Mouse (Mus musculus) common myeloid progenitor, adult 5-6 weeks (primary cell): ENCODE results near the gene Dnaic1. TPM values are rescaled to one million over a fixed set of nuclear protein-coding genes. Genes with fewer than 3 reads are reported as not detected.

Source experiments
- ATAC-seq: replicated peaks from 2 replicates; pipeline ENCODE4 v1.8.0; 2016; ENCODE audit warnings: low read depth, mild to moderate bottlenecking, moderate TSS enrichment, inconsistent platforms; ENCODE audit not compliant: poor library complexity, severe bottlenecking
- total RNA-seq: library from RNA; stranded (forward); fragments of 200-1000, 187-1606 nt; gene quantifications from 2 replicates; pipeline ENCODE4 v1.2.3, GENCODE M21; 2017

Gene Dnaic1
- total RNA-seq, 1 experiment from 2014 or later: not detected

DNA sequence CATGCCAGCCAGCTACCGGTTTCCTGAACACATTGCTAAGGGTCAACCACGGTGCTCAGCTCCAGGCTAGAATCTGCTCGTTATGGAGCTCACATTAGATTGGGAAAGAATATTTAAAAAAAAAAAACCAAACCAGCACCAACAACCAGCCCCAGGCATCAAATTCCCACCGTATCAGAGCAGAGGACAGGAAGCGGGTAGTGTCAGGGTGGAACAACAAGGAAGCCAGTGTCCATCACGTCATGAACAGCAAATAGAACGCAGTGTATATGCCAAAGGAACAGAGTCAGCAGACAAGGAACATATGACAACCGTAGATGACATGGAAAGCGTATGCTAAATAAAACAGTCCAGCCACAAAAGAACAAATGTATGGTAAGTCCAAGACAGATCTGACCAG, 63.4 kb downstream of the Dnaic1 start:
- no peak for ATAC-seq

DNA sequence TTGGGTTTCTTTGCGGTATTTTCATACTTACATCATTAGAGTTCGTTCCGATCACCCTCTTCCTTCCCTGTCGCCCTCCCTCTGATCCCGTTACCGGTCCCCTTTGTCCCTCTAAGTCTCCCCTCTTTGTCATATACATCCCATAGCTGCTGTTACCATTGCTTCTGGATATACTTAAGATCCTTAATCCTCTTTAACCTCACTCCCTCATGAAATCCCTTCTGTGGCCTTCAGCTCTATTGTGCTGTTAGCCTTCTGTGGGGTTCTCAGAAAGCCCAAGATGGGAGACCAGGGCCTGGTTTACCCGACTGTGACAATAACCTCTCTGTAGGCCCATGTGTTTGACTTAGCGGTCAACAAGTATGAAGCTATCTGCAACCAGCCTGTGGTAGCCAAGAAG, 65.1 kb downstream of the Dnaic1 start:
- no peak for ATAC-seq

DNA sequence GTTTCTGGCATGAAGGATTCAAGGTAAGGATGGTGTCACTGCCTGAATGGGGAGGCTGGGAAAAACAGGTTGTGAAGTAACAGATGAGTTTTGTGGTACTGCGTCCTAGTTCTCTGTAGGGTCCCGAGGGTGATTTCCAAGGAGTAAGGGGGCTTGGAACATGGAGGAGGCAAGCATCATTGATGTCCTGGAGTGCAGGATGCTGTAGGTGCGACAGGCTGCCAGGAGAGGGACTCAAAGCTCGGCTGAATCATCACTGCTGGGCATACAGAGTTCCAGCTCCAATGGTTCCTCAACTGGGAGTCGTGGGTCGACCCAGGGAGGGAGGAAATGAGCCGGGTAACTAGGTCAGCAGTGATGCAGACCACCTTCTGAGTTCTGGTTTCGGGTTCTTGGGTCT, 65.6 kb downstream of the Dnaic1 start:
- no peak for ATAC-seq

DNA sequence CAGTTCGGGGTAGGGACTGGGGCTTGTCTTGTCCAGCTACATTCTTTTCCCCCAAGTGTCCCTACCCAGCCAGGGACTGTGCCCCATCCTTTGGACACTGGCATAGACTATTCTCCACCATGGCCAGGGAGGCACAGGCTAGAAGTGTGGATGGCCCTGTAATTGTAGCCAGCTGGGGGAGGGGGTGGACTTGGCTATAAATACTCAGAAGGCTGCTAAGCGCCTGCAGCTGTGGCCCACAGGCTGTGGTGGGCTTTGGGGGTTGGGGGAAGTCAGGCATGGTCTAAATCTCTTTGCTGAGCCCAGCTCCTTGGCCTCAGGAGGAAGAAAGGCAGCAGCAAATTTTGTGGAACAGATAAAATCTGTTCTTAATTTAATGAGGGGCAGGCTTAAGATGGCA, 66.3 kb downstream of the Dnaic1 start:
- no peak for ATAC-seq

DNA sequence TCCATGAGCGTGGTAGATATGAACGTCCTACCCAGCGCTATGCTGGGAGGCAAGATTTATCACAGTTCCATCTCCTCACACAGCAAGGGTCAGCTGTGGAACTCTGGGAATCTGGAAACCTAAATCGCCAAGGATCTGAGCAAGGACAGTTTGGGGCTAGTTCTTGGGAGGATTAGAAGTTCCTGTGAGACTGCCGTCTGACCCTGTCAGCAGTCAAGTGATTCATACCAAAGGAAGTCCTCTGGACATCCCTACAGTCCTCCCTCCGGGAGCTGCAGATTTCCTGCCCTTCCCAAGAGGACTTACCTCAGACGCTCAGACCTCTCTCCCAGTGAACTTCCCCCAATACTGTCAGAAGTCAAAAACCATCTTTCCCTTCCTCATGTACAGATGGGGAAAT, 66.8 kb downstream of the Dnaic1 start:
- no peak for ATAC-seq

DNA sequence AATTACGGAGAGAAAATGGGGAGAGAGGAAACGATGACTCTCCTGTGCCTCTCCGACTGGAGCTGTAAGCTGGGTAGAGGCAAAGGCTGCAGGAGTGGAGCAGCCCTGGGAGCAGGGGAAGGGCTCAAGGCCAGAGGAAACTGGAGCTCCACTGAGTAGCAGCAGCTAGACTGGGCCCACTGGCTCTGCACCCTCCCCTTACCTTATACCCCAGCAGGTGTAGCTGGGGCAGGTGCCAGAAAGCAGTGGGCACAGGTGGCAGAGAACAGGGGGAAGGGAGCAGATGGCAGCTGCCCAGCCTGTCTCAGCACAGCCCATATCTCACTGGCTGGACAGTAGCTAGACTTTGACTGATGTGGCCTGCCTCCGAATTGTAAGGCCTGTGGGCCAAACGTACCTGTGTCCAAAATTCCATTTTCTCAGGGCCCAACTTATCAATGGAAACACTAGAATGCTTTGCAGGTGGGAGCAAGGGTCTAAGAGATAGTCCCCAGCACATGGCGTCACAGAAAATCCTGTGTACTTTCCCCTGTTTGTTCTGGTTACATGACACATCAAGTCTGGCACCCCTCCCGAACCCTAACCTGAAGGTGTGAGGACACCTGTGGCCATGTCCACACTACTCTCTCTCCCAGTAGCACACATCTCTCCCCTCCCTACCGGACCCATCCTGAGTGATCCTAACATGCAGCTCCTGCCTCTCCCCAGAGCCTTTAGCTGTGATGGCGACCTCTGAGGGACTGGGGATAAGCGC, 67.5 kb downstream of the Dnaic1 start:
- no peak for ATAC-seq

DNA sequence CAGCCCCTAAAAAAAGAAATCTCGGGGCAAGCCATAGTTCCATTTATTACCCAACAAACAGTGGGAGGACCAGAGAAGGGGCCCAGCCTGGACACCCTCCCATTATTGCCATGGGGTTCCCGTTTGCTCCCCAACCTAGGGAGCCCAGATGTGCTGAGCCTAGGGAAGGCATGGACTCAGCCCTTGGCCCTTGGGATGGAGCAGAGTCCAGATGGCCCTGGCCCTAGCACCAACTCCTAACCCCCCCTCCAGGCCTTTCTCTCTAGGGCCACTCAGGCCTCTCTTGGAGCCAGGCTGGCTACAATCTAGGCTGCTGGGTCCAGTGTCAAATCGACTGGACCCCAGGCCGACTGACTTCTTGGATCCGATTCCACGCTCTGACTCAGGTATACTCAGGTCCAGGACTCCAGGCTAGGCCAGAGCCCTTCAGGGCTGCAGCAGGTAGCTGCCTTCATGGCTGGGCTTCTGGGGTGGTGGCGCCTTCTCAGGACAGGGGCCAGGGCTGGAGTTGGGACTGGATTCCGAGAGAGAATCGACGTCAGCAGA, 68.7 kb downstream of the Dnaic1 start:
- no peak for ATAC-seq

DNA sequence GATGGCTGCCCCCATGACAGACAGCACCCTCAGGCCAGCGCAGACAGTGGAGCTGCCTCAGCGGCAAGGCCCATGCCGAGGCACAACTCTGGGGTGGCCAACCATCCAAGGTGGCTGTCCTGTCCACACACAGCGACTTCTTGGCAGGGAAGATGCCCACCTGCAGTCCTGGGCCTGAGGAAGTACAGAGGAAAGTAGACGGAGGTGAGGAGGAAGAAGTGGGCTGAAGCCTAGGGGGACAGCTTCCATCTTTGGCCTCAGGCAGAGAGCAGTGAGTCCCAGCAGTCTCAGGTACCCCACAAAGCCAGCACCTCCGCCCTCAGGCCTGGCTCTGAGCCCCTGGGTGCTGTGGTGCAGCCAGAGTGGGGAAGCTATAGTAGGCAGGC, 69.2 kb downstream of the Dnaic1 start:
- no peak for ATAC-seq

DNA sequence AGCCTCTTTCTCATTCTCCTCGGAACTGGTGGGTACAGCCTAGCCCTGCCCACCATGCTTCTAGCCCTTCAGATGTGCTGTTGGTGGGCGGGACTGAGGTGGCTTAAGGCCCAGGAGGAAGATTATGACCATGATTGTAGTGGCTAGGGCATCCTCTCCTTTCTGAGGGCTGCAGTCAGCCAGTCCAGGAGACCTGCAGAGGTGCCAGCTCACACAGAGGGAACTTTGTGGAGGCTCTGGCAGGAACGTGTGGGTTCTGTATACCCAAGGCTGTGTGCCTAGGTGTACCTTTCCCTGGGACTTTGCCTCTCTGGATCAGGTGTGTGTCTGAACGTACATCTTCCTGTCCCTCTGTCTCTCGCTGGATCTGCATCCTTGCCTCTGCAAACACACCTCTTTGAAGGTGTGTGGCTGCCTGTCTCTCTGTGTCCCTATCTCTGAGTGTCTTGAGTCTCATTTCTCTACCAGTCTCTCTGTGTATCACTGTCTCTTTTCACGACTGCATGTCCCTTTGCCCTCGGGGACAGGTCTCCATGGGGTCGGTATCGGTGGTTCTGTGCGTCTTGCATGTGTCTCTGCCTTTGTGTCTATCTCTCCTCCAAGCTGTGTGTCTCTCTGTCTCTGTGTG, 69.8 kb downstream of the Dnaic1 start:
- no peak for ATAC-seq

DNA sequence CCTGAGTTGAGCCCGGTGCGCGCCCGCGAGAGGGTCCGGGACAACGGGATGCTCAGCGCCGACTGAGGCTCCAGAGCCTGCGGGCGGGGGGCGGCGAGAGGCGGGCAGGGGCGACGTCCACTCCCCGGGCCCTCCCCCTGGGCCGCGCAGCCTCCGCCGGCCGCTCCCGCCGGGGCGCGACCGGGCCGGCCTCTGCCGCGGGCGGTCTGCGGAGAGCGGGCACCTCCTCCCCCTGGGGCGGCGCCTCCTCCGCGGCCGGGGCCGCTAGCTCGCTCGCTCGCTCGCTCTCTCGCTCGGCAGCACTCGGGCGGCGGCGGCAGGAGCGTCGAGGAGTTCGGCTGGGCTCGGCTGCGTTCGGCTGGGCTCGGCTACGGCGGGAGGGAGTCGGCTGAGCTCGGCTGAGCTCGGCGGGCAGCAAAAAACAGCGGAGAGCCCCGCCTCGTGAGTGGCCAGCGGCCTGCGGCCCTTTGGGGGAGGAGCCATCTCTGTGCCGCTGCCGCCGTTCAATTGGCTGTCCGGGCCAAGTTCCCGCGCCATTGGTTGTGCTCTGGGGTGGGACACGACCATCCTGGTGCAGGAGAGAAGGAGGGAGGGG, 70.4 kb downstream of the Dnaic1 start, which contains the start of gene Enho:
Gene Enho (minus strand): TSS at position 412 of the 595 bp plus-strand sequence.
- peak; percentile 96 for ATAC-seq

DNA sequence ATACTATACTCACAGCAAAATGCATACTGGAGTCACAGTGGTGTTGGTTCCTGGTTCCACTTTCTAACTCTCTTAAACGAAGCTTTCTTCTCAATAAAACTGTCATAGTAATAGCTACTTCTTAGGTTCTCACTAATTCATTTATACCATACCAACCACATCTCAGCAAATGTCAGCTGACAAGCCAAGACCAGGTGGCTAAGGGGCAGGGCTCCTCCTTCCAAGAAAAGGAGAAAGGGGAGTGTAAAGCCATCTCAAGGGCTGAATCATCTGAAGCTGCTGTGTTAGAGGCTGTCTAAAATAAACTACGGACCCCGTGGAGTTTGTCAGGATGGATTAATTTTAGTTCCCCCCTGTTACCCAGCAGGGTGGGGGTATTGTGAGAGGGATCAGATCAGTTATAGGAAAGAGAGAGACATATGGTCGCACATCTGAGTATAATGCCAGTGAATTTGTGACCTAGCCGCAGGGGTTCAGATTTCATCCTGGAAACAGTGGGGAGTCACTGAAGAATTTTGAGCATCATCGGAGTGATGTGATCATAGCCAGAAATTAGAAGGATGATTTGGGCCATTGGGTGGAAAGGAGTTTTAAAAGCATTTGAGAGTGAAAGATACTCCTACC, 71.7 kb downstream of the Dnaic1 start:
- no peak for ATAC-seq

DNA sequence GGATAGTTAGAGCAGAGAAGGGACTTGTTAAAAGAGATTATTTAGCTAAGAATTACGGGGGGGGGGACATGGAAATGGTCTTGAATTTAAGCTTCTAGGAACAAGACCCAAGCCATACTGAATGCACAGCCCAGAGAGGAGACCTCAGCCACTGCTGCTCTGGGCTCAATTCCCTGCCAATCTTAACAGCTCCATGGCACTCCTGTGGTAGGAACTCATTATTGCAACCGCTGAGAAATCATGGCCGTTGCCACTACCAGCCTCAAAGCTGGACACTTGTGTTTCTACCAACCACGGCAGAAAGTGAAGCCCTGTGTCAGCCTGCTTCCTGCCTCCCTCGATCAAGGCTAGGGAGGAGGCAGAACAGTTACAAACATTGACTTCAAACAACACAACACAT, 75.9 kb downstream of the Dnaic1 start:
- ATAC-seq: peak; percentile 89

DNA sequence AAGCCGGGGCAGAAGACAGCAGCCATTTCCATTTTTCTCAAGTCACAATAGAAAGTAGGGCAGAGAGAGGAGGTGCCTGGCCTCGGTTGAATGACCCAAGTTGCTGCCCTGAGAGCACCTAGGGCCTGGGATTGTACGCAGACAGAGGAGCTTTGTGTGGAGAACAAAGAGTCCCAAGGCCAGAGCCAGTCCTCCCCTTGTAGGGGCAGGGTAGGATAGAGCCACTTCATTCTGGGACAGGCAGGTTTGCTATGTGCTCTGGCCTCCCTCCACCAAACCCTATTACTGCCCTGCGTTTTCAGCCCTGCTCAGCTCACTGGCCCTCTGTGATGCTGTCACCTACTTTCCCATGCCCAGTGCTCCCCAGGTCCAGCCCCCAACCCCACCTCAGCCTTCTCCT, 78.6 kb downstream of the Dnaic1 start:
- ATAC-seq: no peak

DNA sequence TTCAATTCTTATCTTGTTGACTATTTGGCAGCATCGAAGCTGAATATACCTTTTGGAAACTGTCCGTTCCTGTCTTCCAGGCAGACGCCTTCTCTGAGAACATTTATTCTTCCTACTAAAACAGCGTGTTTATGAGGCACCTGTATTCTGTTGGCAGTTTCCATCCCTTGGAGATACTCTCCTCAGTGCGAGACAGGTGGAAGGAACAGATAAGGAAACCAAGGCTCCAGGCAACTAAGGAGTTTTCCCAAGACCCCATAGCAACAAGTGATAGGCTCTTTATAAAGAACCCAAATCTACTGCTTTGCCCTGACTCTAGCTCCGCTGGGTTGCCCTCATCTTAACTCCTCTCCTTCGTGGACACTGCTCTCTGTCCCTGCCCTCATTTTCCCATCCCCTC, 79.1 kb downstream of the Dnaic1 start:
- ATAC-seq: no peak

DNA sequence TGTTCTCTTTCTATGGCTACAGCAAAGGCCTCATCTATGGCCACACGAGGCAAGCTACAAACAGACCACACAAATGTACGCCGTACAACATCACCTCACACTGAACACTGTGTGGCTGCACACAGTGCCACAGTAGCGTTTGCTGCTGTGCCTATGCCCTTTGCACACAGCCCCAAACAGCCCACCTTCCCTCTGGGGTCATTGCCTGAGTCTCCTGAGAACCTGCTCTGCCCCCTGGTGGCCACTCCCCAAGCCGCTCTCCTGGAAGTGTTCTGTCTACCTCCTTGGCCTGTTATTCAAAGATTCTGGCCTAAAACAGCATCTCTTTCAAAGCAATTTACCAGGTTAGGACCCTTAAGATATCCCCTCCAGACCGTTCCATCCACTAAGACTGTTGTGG, 83.7 kb downstream of the Dnaic1 start:
- ATAC-seq: peak; percentile 91

DNA sequence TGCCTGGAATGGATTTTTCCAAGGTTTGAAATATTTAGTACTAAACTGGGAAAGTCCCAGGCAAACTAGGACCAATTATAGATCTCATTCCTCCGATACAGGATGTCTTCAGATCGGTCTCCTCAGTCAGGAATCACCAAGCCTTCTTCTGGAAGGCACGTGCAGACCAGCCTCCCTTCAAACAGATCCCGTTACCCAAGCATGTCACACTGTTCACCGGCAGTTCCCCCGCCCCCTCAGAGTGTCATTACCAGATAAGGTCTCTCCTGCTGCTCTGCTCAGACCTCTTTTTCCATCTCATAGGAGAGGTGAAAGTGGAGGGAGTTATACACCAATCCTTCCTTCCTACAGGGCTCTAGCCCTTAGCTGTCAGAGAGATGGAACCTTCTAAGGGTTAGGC, 84.2 kb downstream of the Dnaic1 start:
- ATAC-seq: no peak

DNA sequence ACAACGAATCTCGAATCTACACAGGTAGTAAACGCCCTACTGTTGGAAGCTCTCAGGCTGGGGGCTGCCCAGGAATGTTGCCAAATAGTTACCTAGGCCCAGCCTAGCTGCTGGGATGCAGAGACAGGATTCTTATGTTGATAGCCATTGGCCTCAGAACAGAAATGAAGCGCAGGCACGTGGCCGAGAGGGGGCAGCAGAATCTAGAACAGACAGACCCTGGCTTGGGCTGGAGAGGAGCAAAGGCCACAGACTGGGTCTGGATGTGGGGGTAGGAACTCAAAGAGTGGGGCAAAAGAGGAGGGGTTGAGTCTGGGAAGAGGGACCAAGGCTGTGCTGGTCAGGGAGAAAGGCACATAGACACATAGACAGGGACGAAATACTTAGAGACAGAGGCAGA, 84.6 kb downstream of the Dnaic1 start:
- peak; percentile 36; the same call in 1 of the 2 replicates for ATAC-seq

DNA sequence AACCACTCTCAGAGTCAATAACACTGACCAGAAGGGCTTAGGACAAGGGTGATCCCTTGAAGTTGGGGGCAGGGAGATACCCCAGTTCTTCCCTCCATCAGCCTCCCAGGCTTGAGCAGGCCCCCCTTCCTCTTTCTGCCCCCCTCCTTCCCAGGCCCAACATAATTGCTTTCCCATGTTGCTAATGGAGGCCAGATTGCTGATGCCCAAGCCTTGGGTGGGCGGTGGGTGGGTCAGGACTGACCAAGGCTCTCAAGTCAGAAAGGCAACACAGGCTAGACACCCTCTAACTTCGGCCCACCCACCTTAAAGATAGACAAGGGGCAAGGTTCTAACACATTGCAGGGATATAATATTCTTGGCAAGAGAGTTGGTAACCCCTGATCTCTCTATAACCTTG, 86.0 kb downstream of the Dnaic1 start:
- ATAC-seq: no peak

DNA sequence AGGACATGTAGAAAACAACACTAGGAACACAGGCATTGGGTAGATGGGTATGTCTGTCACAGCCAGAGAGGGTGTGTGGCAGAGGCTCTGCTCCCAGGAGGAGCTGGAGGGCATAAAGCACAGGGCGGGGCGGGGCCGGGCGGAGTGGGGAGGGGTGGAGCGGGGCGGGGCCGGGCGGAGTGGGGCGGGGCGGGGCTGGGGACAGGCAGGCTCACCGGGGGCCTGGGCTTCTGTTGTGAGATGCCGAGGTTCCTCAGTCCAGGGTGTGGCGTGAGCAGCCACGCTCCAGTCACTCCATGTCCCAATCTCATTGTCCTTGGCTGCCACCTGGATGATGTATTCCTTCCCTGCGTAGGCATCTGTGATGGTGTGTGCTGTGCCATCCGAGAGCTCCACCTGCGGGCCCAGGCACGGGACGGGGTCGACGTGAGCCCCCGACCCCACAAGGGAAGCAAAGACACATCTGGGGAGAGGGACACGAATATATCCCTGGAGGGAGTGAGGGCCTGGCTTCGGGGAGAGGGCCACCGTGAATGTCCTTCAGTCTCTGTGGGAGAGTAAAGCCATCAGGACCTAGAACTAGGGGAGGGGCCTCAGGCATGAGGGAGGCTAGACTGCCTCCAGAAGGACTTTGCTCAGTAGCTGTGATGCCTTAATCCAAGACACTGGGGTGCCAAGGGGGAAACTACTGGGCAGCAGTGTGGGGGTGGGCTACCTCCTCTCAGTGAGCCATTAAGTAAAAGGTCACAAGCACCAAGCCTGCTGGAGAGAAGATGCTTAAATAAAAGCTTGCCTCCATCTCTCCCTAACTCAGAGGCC, 89.2 kb downstream of the Dnaic1 start:
- no peak for ATAC-seq

DNA sequence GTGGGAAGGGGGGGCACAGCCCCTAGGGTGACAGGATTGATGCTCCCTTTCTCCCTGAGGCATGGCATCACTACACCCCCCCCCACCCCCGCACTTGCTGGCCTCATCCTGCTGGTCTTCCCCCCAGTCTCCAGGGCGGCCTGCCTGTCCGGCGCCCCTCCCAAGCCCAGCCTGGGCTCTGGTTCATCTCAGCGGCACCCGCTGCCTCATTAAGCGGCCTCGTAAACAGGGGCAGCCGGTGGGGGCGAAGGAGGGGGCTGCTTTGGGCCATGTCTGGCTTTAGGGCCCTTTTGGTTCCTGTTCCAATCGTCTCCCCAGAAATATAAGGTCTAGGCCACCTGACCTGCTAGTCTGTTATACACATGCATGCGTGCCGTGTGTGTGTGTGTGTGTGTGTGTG, 90.0 kb downstream of the Dnaic1 start:
- no peak for ATAC-seq
